Comparison of ENCODE assay signal across 26 mouse cellular contexts in the genomic region with DNA sequence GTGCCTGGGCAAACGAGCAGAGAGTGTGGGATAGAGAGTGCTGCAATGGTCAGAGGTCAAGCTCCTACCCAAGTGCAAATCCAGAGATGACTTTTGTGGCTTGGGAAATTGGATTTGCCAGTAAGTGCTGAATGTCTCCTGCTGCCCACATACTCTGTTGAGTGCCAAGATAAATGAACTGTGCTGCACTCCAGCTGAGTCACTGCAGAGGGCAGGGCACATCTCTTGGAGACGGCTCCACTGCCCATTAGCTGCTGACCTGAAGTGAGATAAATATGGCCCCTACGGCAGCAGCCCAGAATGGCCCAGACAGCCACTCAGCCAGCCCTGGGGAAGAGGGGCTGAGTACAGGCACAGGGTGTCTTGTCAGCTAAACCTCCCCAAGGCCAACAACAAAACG. TPM values are rescaled to one million over a fixed set of nuclear protein-coding genes. Genes with fewer than 3 reads are reported as not detected.
DNase-seq lines count a peak whose midpoint lies in the region.
"Had no signal": no experiment of that assay in that cellular context is flagged by ENCODE, and none has a peak within 500 bp of the region (broad histone marks: within the 10 kb centered on the region; RNA-seq: fewer than 3 reads in every experiment).

No protein-coding gene starts in this region.

- no peak overlapping the region for H3K27ac ChIP-seq in midbrain, embryonic 10.5 days (replicated peaks)
- H3K27ac ChIP-seq: embryonic facial prominence, embryonic 15.5 days; forebrain, embryonic 12.5 days; heart, adult 2 months; heart, embryonic 15.5 days; liver, embryonic 13.5 days had no signal

- H3K27me3 ChIP-seq in midbrain, embryonic 10.5 days (ENCODE audit: low read depth, poor library complexity, severe bottlenecking), result no peaks in the 10 kb centered on the region
- H3K27me3 ChIP-seq: embryonic facial prominence, embryonic 15.5 days; forebrain, embryonic 12.5 days; heart, embryonic 15.5 days; liver, embryonic 13.5 days had no signal

- no peaks in the 10 kb centered on the region for H3K9me3 ChIP-seq in midbrain, embryonic 10.5 days (replicated peaks)
- H3K9me3 ChIP-seq: embryonic facial prominence, embryonic 15.5 days; forebrain, embryonic 12.5 days; heart, embryonic 15.5 days; liver, embryonic 13.5 days had no signal

- H3K36me3 ChIP-seq in midbrain, embryonic 10.5 days, result no peaks in the 10 kb centered on the region
- H3K36me3 ChIP-seq: embryonic facial prominence, embryonic 15.5 days; forebrain, embryonic 12.5 days; heart, embryonic 15.5 days; liver, embryonic 13.5 days had no signal

- H3K4me3 ChIP-seq in midbrain, embryonic 10.5 days, result no peak overlapping the region
- H3K4me3 ChIP-seq: embryonic facial prominence, embryonic 15.5 days; forebrain, embryonic 12.5 days; heart, adult 2 months; heart, embryonic 15.5 days; liver, embryonic 13.5 days had no signal

- WGBS in midbrain, embryonic 10.5 days, result 72% methylated on average over 4 of the region's 4 CpGs

- no peaks in the 10 kb centered on the region for H3K4me1 ChIP-seq in midbrain, embryonic 10.5 days
- H3K4me1 ChIP-seq: embryonic facial prominence, embryonic 15.5 days; forebrain, embryonic 12.5 days; heart, embryonic 15.5 days; liver, embryonic 13.5 days had no signal

- DNase-seq in adrenal gland, postnatal 10 days, result peak; percentile 14
- no peak for DNase-seq in adrenal gland, adult 8-10 months
- peak; percentile 63 for DNase-seq in 3134 (ENCODE audit: extremely low read depth, insufficient read length, low spot score)
- DNase-seq in NIH3T3 (ENCODE audit: low read depth), result peak; percentile 80
- peak; percentile 61 for DNase-seq in fat pad, adult 2 months (ENCODE audit: extremely low read depth, low read depth, low spot score)
- no peak for DNase-seq in midbrain, embryonic 10.5 days (ENCODE audit: low spot score)
- DNase-seq in ovary, postnatal 10 days (ENCODE audit: low spot score), result no peak
- no peak for DNase-seq in heart, adult 8-10 months (ENCODE audit: low spot score)
- DNase-seq: B cell, adult 2 months; cerebellum, adult 18-20 months; cerebellum, postnatal 36 days; gastrocnemius, postnatal 10 days; heart, adult 2 months; kidney, adult 8-10 months; kidney, postnatal 25 days; liver, embryonic 13.5 days; lung, embryonic 14.5 days; lung, postnatal 36 days; right cerebral cortex, postnatal 4 days; thymus, postnatal 25 days had no signal

RNA-seq across cellular contexts. Expression of a gene that starts 25.2 kb away (rescaled TPM):
- total RNA-seq in adrenal gland, postnatal 10 days (2021), result 1 to 10 TPM; 1.7 to 1.8 TPM
- total RNA-seq in adrenal gland, adult 8-10 months (2022), result 1 to 10 TPM in 2 of 4 experiments, under 1 TPM in 2; 0.28 to 1.8 (median 0.89) TPM
- 1.5 and 1.6 TPM in 2 replicates for polyA plus RNA-seq in midbrain, embryonic 10.5 days (2016; fragmentation: Nextera tagmentation; extraction: Ambion mirVana)
- 1 to 10 TPM in 2 of 4 experiments, under 1 TPM in 2; 0.46 to 1.4 (median 0.90) TPM for total RNA-seq in heart, adult 8-10 months (2022)
- total RNA-seq: hematopoietic stem cell, adult 5-6 weeks; megakaryocyte-erythroid progenitor cell, adult 5-6 weeks had no signal
- polyA plus RNA-seq: inflammation-experienced regulatory T-cells, adult 6 months had no signal

RNA-seq across cellular contexts. Expression of a gene that starts 26.4 kb away (rescaled TPM):
- total RNA-seq in adrenal gland, postnatal 10 days (2021), result 10 to 100 TPM; 17.6 to 21.9 TPM
- 10 to 100 TPM in 1 of 4 experiments, 1 to 10 TPM in 3; 8.3 to 12.9 (median 9.5) TPM for total RNA-seq in adrenal gland, adult 8-10 months (2022)
- polyA plus RNA-seq in midbrain, embryonic 10.5 days (2016; fragmentation: Nextera tagmentation; extraction: Ambion mirVana), result 51.0 and 59.2 TPM in 2 replicates
- total RNA-seq in heart, adult 8-10 months (2022), result 1 to 10 TPM; 1.9 to 4.3 (median 3.3) TPM

Comparison
In these comparisons a context has a peak if more than half of its experiments do, and no peak if none do; other contexts are left out.
1. DNase-seq: peak in adrenal gland, postnatal 10 days (single experiment), 3134 (single experiment), NIH3T3 (single experiment) and fat pad, adult 2 months (single experiment); none in adrenal gland, adult 8-10 months (single experiment), midbrain, embryonic 10.5 days (single experiment), ovary, postnatal 10 days (single experiment) and heart, adult 8-10 months (single experiment).